Mouse (Mus musculus) megakaryocyte, adult 5-6 weeks (primary cell): ENCODE results near the gene Gpr31b. TPM values are rescaled to one million over a fixed set of nuclear protein-coding genes. Genes with fewer than 3 reads are reported as not detected.

Experiments
- total RNA-seq, 2 experiments: library from RNA; stranded (forward) in 1 of 2; stranded (reverse) in 1 of 2; fragments of 153-499, 151-499 nt in 1 of 2; fragments of 221-1000, 200-1000 nt in 1 of 2; gene quantifications; 2 replicates each; pipeline versions ENCODE4 v1.2.3 to v1.2.4; 2015 to 2017

Gpr31b gene
- total RNA-seq, 2 experiments from 2014 or later, result 0.81 TPM; not detected in 1

Other genes starting within 250 kb of the Gpr31b start
- not detected in 2 replicates for gene Mas1, start 184.2 kb downstream of the Gpr31b start, total RNA-seq (2015)
- not detected in 2 replicates for gene Mas1, start 184.2 kb downstream of the Gpr31b start, total RNA-seq (2017)
- not detected in 2 replicates for gene Mrgprh, start 176.3 kb downstream of the Gpr31b start, total RNA-seq (2015)
- not detected in 2 replicates for gene Mrgprh, start 176.3 kb downstream of the Gpr31b start, total RNA-seq (2017)
- gene Pnldc1, start 142.1 kb downstream of the Gpr31b start, total RNA-seq (2015), result 1.4 TPM in 1 of 2 replicates, not detected in the other
- gene Pnldc1, start 142.1 kb downstream of the Gpr31b start, total RNA-seq (2017), result 0.11 TPM in 1 of 2 replicates, not detected in the other
- gene Tcp1, start 136.6 kb downstream of the Gpr31b start, total RNA-seq (2015), result 233 and 244 TPM in 2 replicates
- 370 and 389 TPM in 2 replicates for gene Tcp1, start 136.6 kb downstream of the Gpr31b start, total RNA-seq (2017)
- 112 and 131 TPM in 2 replicates for gene Mrpl18, start 136.0 kb downstream of the Gpr31b start, total RNA-seq (2015)
- 122 and 163 TPM in 2 replicates for gene Mrpl18, start 136.0 kb downstream of the Gpr31b start, total RNA-seq (2017)
- gene Acat3, start 111.7 kb downstream of the Gpr31b start, total RNA-seq (2015), result not detected in 2 replicates
- 0.33 and 0.51 TPM in 2 replicates for gene Acat3, start 111.7 kb downstream of the Gpr31b start, total RNA-seq (2017)
- gene Acat2, start 91.5 kb downstream of the Gpr31b start, total RNA-seq (2015), result 7.6 and 9.0 TPM in 2 replicates
- gene Acat2, start 91.5 kb downstream of the Gpr31b start, total RNA-seq (2017), result 9.1 and 9.8 TPM in 2 replicates
- gene Wtap, start 58.1 kb downstream of the Gpr31b start, total RNA-seq (2015), result 114 and 116 TPM in 2 replicates
- 246 and 306 TPM in 2 replicates for gene Wtap, start 58.1 kb downstream of the Gpr31b start, total RNA-seq (2017)
- gene Sod2, start 45.5 kb downstream of the Gpr31b start, total RNA-seq (2015), result 57.6 and 73.8 TPM in 2 replicates
- gene Sod2, start 45.5 kb downstream of the Gpr31b start, total RNA-seq (2017), result 23.3 and 40.3 TPM in 2 replicates
- 0.04 TPM in 1 of 2 replicates, not detected in the other for gene Tcp10b, start 8.8 kb upstream of the Gpr31b start, total RNA-seq (2015)
- gene Tcp10b, start 8.8 kb upstream of the Gpr31b start, total RNA-seq (2017), result not detected in 2 replicates
- gene Unc93a, start 79.5 kb upstream of the Gpr31b start, total RNA-seq (2015), result not detected in 2 replicates
- gene Unc93a, start 79.5 kb upstream of the Gpr31b start, total RNA-seq (2017), result 0.29 TPM in 1 of 2 replicates, not detected in the other
- not detected in 2 replicates for gene Smok2a, start 168.9 kb upstream of the Gpr31b start, total RNA-seq (2015)
- gene Smok2a, start 168.9 kb upstream of the Gpr31b start, total RNA-seq (2017), result not detected in 2 replicates
- not detected in 2 replicates for gene Smok2b, start 178.0 kb upstream of the Gpr31b start, total RNA-seq (2015)
- not detected in 2 replicates for gene Smok2b, start 178.0 kb upstream of the Gpr31b start, total RNA-seq (2017)